In the genomic region with DNA sequence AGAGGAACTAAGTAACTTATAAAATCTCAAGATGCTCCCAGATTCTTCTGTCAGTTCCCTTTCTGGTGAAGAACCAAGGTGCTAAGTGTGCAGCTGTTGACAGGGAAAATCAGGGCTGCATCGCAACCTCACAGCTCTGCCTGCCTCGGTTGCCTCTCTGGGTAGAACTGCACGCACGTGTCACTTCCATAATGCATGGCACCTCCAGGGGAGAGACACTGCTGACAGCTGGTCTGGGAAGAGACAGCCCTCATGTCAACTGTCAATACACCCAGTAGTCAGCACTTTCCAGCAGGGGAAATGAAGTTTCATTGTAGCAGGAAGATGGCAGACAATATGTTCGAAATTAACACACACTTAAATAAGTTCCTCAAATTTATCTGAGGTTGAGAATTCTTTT, we compare ENCODE assay signal across 25 mouse cellular contexts.
A peak's percentile ranks its signal among the peaks of the same experiment; 100 is the strongest.
DNase-seq lines count a peak whose midpoint lies in the region; ATAC-seq and TF ChIP-seq lines count a peak whose summit lies in the region.
"Had no signal": no experiment of that assay in that cellular context is flagged by ENCODE, and none has a peak within 500 bp of the region (broad histone marks: within the 10 kb centered on the region; RNA-seq: fewer than 3 reads in every experiment).

No protein-coding gene starts in this region.

- H3K9me3 ChIP-seq in liver, postnatal 0 days (ENCODE audit: low read length), result no peaks in the 10 kb centered on the region
- H3K9me3 ChIP-seq: embryonic facial prominence, embryonic 12.5 days; embryonic facial prominence, embryonic 15.5 days; heart, embryonic 13.5 days had no signal

- no peak for TF ChIP-seq POLR2A in liver, adult 2 months (IDR thresholded peaks at IDR 0.05; ENCODE audit: extremely low read depth, insufficient read depth, low read length)

- H3K9ac ChIP-seq in liver, adult 2 months (ENCODE audit: low read depth, low read length), result no peak overlapping the region
- H3K9ac ChIP-seq in liver, postnatal 0 days (replicated peaks), result no peak overlapping the region
- H3K9ac ChIP-seq: embryonic facial prominence, embryonic 12.5 days; embryonic facial prominence, embryonic 15.5 days; forebrain, postnatal 0 days; heart, embryonic 13.5 days; hindbrain, embryonic 14.5 days had no signal

- TF ChIP-seq EP300 in liver, postnatal 0 days (IDR thresholded peaks at IDR 0.05; ENCODE audit: low read depth), result no peak

- DNase-seq in liver, adult 2 months (ENCODE audit: extremely low read depth, low read depth, low spot score), result peak; percentile 12
- DNase-seq in liver, postnatal 0 days, result no peak
- no peak for DNase-seq in cerebellum, adult 11 months
- no peak for DNase-seq in adrenal gland, postnatal 4 days (ENCODE audit: low spot score in 2 of 2)
- DNase-seq: adrenal gland, adult 2 months; adrenal gland, postnatal 14 days; cerebellum, adult 18-20 months; cerebellum, adult 9-10 months; cerebellum, postnatal 14 days; forebrain, postnatal 0 days; gastrocnemius, adult 2 months; gastrocnemius, postnatal 14 days; heart, postnatal 14 days; heart, postnatal 4 days had no signal

- 81% methylated on average over 5 of the region's 5 CpGs for WGBS in liver, adult 2 months
- WGBS in liver, postnatal 0 days (ENCODE audit: insufficient replicate concordance), result 63% methylated on average over 5 of the region's 5 CpGs

- H3K79me2 ChIP-seq in liver, adult 2 months (ENCODE audit: control insufficient read depth, insufficient read depth, low read length), result no peaks in the 10 kb centered on the region

- no peak overlapping the region for H3K4me2 ChIP-seq in liver, postnatal 0 days (ENCODE audit: low read depth, low read length)
- H3K4me2 ChIP-seq: embryonic facial prominence, embryonic 12.5 days; embryonic facial prominence, embryonic 15.5 days; heart, embryonic 13.5 days; hindbrain, embryonic 14.5 days had no signal

- H3K27ac ChIP-seq in liver, adult 2 months (replicated peaks; ENCODE audit: insufficient read depth, low read depth, low read length), result no peak overlapping the region
- H3K27ac ChIP-seq in liver, postnatal 0 days (ENCODE audit: low read depth), result no peak overlapping the region
- H3K27ac ChIP-seq: embryonic facial prominence, embryonic 12.5 days; embryonic facial prominence, embryonic 15.5 days; gastrocnemius, adult 2 months; heart, embryonic 13.5 days; hindbrain, embryonic 14.5 days; hindbrain, postnatal 0 days had no signal

- no peak overlapping the region for H3K4me3 ChIP-seq in liver, adult 2 months (ENCODE audit: insufficient read depth, low read depth, low read length)
- no peak overlapping the region for H3K4me3 ChIP-seq in liver, postnatal 0 days (ENCODE audit: low read depth, low read length)
- H3K4me3 ChIP-seq: embryonic facial prominence, embryonic 12.5 days; embryonic facial prominence, embryonic 15.5 days; gastrocnemius, adult 2 months; heart, embryonic 13.5 days had no signal

- no peaks in the 10 kb centered on the region for H3K36me3 ChIP-seq in liver, adult 2 months (ENCODE audit: control insufficient read depth, insufficient read depth, low read length)
- H3K36me3 ChIP-seq in liver, postnatal 0 days (replicated peaks; ENCODE audit: insufficient read depth, low read length), result no peaks in the 10 kb centered on the region
- H3K36me3 ChIP-seq: embryonic facial prominence, embryonic 12.5 days; embryonic facial prominence, embryonic 15.5 days; heart, embryonic 13.5 days had no signal

- no peak for ATAC-seq in liver, postnatal 0 days
- ATAC-seq in granulocyte monocyte progenitor cell, adult 5-6 weeks (replicated peaks; ENCODE audit: poor library complexity, severe bottlenecking), result peak; percentile 50
- peak; percentile 39; the same call in 1 of the 2 replicates for ATAC-seq in megakaryocyte progenitor cell, adult 5-6 weeks (replicated peaks; ENCODE audit: poor library complexity)
- ATAC-seq: CD4-positive, CD25-positive, alpha-beta regulatory T cell, adult 4 months; forebrain, embryonic 14.5 days; forebrain, postnatal 0 days; hindbrain, postnatal 0 days; inflammation-experienced regulatory T-cells, adult 6 months; intestine, embryonic 16.5 days had no signal

- H3K27me3 ChIP-seq in liver, adult 2 months (ENCODE audit: control insufficient read depth, insufficient read depth, low read length), result 0 out of 2 replicates have a peak, but pooled peaks cover 3% of the 10 kb centered on the region
- no peaks in the 10 kb centered on the region for H3K27me3 ChIP-seq in liver, postnatal 0 days (ENCODE audit: insufficient read depth, low read length)
- H3K27me3 ChIP-seq: embryonic facial prominence, embryonic 15.5 days; heart, embryonic 13.5 days had no signal

- no peak for TF ChIP-seq CTCF in liver, adult 2 months (IDR thresholded peaks at IDR 0.05; ENCODE audit: low read depth, low read length)
- no peak for TF ChIP-seq CTCF in liver, postnatal 0 days (IDR thresholded peaks at IDR 0.05; ENCODE audit: low read depth)

- H3K4me1 ChIP-seq in liver, adult 2 months (ENCODE audit: control insufficient read depth, insufficient read depth, low read length), result no peaks in the 10 kb centered on the region
- no peaks in the 10 kb centered on the region for H3K4me1 ChIP-seq in liver, postnatal 0 days (ENCODE audit: insufficient read depth)
- H3K4me1 ChIP-seq: embryonic facial prominence, embryonic 15.5 days; heart, embryonic 13.5 days had no signal
